Mouse (Mus musculus): ENCODE measurements around the gene Mrc1. TPM values are rescaled to one million over a fixed set of nuclear protein-coding genes. Genes with fewer than 3 reads are reported as not detected.
A peak's percentile ranks its signal among the peaks of the same experiment; 100 is the strongest.

The Mrc1 gene
- total and polyA plus RNA-seq, 2 experiments: 2.7 to 49.4 TPM

DNA sequence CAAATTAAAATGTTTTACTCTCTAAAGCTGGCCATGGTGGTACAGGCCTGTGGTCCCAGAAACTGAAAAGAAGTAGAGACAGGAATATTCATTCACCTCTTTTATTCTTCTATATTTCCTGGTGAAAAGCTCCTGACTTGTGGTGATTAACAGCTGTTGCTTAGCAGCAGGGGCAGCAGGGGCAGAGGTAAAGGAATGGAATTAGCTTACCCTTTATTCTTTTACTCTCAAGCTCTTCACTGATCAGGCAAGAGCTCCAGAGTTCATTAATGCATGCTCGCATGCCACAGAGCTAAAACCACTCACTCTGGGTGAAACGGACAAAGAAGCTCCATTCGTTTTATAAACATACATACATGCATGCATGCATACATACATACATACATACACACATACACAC, 14.4 kb upstream of the Mrc1 start:
- no peak overlapping the region for H3K27ac ChIP-seq (replicated peaks; ENCODE audit: insufficient read depth, low read depth, low read length)
- WGBS: 84% methylated on average over 3 of the region's 3 CpGs
- peaks cover 2% of the 10 kb centered on the region; the same call in 1 of the 2 replicates for H3K4me1 ChIP-seq (ENCODE audit: control insufficient read depth, insufficient read depth, low read length)
- no peak for DNase-seq (ENCODE audit: extremely low read depth, low read depth, low spot score)
- H3K9ac ChIP-seq (ENCODE audit: low read depth, low read length): no peak overlapping the region
- no peaks in the 10 kb centered on the region for H3K36me3 ChIP-seq (ENCODE audit: control insufficient read depth, insufficient read depth, low read length)
- H3K27me3 ChIP-seq (ENCODE audit: control insufficient read depth, insufficient read depth, low read length): no peaks in the 10 kb centered on the region
- H3K79me2 ChIP-seq (ENCODE audit: control insufficient read depth, insufficient read depth, low read length): no peaks in the 10 kb centered on the region
- H3K4me3 ChIP-seq (ENCODE audit: insufficient read depth, low read depth, low read length): no peak overlapping the region
- TF ChIP-seq POLR2A (IDR thresholded peaks at IDR 0.05; ENCODE audit: extremely low read depth, insufficient read depth, low read length) (no peak), CTCF (IDR thresholded peaks at IDR 0.05; ENCODE audit: low read depth, low read length) (no peak)

DNA sequence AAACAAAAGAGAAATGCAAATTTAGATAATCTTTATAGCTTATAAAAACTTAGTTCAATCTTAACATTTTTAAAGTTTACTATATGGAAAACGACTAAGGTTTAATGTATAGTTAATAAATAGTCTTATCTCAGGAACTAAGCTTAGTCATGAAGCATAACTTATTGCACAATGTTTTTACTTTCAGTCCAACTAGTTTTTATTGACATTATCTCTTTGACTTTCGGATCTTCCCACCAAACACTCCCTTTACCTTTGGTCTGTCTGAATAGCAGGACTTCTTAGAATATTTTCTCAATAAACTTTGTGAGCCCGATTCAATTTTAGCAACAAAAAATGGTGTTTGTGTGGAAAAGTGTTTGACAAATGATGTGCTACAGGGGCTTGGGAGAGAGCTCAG, 12.5 kb upstream of the Mrc1 start:
- Histone ChIP-seq H3K27me3 (ENCODE audit: control insufficient read depth, insufficient read depth, low read length) (no peaks in the 10 kb centered on the region), H3K27ac (replicated peaks; ENCODE audit: insufficient read depth, low read depth, low read length) (no peak overlapping the region), H3K36me3 (ENCODE audit: control insufficient read depth, insufficient read depth, low read length) (no peaks in the 10 kb centered on the region), H3K4me3 (ENCODE audit: insufficient read depth, low read depth, low read length) (no peak overlapping the region), H3K9ac (ENCODE audit: low read depth, low read length) (no peak overlapping the region), H3K79me2 (ENCODE audit: control insufficient read depth, insufficient read depth, low read length) (no peaks in the 10 kb centered on the region), H3K4me1 (ENCODE audit: control insufficient read depth, insufficient read depth, low read length) (peaks cover 2% of the 10 kb centered on the region; the same call in 1 of the 2 replicates)
- 24% methylated on average over 3 of the region's 3 CpGs for WGBS
- no peak for DNase-seq (ENCODE audit: extremely low read depth, low read depth, low spot score)
- no peak for TF ChIP-seq POLR2A (IDR thresholded peaks at IDR 0.05; ENCODE audit: extremely low read depth, insufficient read depth, low read length)
- no peak for TF ChIP-seq CTCF (IDR thresholded peaks at IDR 0.05; ENCODE audit: low read depth, low read length)

DNA sequence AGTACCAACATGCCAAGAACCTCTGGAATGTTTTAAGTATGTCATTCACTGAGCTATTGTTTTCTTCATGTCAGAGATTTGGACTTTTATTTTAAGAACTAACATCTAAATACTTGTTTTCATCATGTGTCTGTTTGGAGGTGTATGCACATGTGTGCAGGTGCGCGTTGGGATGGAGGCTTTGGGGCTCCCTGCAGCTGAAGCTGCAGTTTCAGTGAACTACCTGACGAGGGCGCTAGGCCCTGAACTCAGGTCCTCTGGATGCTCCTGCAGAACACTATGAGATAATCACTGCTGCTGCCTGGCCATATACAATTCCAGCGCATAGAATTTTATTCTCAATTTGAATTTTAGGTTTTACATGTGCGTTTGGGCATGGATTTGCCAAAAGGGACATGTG, 11.1 kb upstream of the Mrc1 start:
- Histone ChIP-seq H3K27me3 (ENCODE audit: control insufficient read depth, insufficient read depth, low read length) (no peaks in the 10 kb centered on the region), H3K9ac (ENCODE audit: low read depth, low read length) (no peak overlapping the region), H3K4me3 (ENCODE audit: insufficient read depth, low read depth, low read length) (no peak overlapping the region), H3K4me1 (ENCODE audit: control insufficient read depth, insufficient read depth, low read length) (peaks cover 2% of the 10 kb centered on the region; the same call in 1 of the 2 replicates), H3K36me3 (ENCODE audit: control insufficient read depth, insufficient read depth, low read length) (no peaks in the 10 kb centered on the region), H3K27ac (replicated peaks; ENCODE audit: insufficient read depth, low read depth, low read length) (no peak overlapping the region), H3K79me2 (ENCODE audit: control insufficient read depth, insufficient read depth, low read length) (no peaks in the 10 kb centered on the region)
- DNase-seq (ENCODE audit: extremely low read depth, low read depth, low spot score): no peak
- TF ChIP-seq CTCF (IDR thresholded peaks at IDR 0.05; ENCODE audit: low read depth, low read length): peak; percentile 27; the same call in 1 of the 2 replicates
- TF ChIP-seq POLR2A (IDR thresholded peaks at IDR 0.05; ENCODE audit: extremely low read depth, insufficient read depth, low read length): no peak
- WGBS: 80% methylated on average over 6 of the region's 6 CpGs

DNA sequence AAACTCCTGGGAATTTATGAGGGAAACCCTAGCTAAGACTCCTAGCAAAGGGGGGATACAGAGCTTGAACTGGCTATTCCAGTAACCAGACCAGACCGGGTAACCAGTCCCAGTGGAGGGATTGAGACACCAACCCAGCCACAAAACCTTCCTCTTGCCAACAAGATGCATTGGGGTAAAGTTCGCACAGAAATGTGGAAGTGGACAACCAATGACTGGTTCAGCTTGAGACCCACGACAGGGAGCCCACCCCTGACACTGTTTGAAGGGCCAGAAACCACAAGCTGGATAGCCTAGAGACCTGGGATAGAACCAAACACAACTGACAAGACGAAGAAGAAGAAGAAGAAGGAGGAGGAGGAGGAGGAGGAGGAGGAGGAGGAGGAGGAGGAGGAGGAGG, 4.8 kb upstream of the Mrc1 start:
- TF ChIP-seq POLR2A (IDR thresholded peaks at IDR 0.05; ENCODE audit: extremely low read depth, insufficient read depth, low read length) (no peak), CTCF (IDR thresholded peaks at IDR 0.05; ENCODE audit: low read depth, low read length) (no peak)

DNA sequence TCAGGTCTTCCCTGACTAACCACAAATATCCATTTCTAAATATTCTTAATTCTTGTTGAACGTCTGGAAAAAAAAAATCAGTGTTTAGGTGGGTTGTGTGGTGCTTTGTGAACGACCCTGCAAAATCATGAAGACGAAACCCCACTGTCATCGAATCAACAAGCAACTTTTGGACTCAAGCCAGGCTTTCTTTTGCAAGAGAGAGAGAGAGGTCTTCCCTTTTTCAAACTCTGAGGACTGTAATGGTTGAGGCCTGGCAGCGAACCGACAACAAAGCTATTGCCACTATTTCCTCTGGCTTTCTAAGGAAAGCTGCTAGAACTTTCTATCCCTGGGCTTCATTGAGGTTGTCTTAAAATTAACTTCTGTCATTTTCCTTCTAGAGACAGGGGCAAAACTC, 697 bp upstream of the Mrc1 start:
- 64% methylated on average over 6 of the region's 6 CpGs for WGBS
- no peaks in the 10 kb centered on the region for H3K27me3 ChIP-seq (ENCODE audit: control insufficient read depth, insufficient read depth, low read length)

More for the DNA sequence above, 4.8 kb upstream of the Mrc1 start:
- Histone ChIP-seq H3K36me3 (ENCODE audit: control insufficient read depth, insufficient read depth, low read length) (no peaks in the 10 kb centered on the region), H3K27me3 (ENCODE audit: control insufficient read depth, insufficient read depth, low read length) (no peaks in the 10 kb centered on the region), H3K27ac (replicated peaks; ENCODE audit: insufficient read depth, low read depth, low read length) (no peak overlapping the region), H3K4me3 (ENCODE audit: insufficient read depth, low read depth, low read length) (no peak overlapping the region), H3K79me2 (ENCODE audit: control insufficient read depth, insufficient read depth, low read length) (no peaks in the 10 kb centered on the region), H3K9ac (ENCODE audit: low read depth, low read length) (no peak overlapping the region), H3K4me1 (ENCODE audit: control insufficient read depth, insufficient read depth, low read length) (no peaks in the 10 kb centered on the region)
- DNase-seq (ENCODE audit: extremely low read depth, low read depth, low spot score): no peak
- WGBS: 82% methylated on average over 3 of the region's 4 CpGs

DNA sequence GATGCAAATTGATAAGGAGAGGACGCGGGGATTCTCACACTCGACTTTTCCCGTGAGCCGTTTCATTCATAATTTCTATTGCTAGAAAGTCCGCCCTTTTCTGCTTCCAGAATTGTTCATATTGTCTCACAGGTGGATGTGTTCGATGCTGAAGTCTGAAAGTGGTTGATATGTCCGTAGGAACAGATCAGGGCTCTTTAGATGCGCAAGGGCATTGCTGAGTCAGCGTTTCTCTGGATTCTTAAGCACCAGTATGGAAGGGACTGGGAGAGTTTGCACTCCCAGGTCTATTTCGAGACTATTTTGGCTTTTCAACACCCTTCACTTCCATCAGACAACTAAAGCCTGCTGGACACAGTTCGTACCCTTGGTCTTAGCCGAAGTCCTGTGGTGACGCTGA, 787 bp downstream of the Mrc1 start:
- Histone ChIP-seq H3K27me3 (ENCODE audit: control insufficient read depth, insufficient read depth, low read length) (no peaks in the 10 kb centered on the region), H3K4me1 (ENCODE audit: control insufficient read depth, insufficient read depth, low read length) (no peaks in the 10 kb centered on the region), H3K4me3 (ENCODE audit: insufficient read depth, low read depth, low read length) (peak overlapping the region; percentile 55), H3K27ac (replicated peaks; ENCODE audit: insufficient read depth, low read depth, low read length) (peak overlapping the region; percentile 92), H3K9ac (ENCODE audit: low read depth, low read length) (peak overlapping the region; percentile 74), H3K36me3 (ENCODE audit: control insufficient read depth, insufficient read depth, low read length) (no peaks in the 10 kb centered on the region), H3K79me2 (ENCODE audit: control insufficient read depth, insufficient read depth, low read length) (no peaks in the 10 kb centered on the region; the same call in 1 of the 2 replicates)
- TF ChIP-seq POLR2A (IDR thresholded peaks at IDR 0.05; ENCODE audit: extremely low read depth, insufficient read depth, low read length): no peak
- no peak for TF ChIP-seq CTCF (IDR thresholded peaks at IDR 0.05; ENCODE audit: low read depth, low read length)
- 72% methylated on average over 14 of the region's 14 CpGs for WGBS
- DNase-seq (ENCODE audit: extremely low read depth, low read depth, low spot score): no peak

More for the DNA sequence above, 697 bp upstream of the Mrc1 start:
- no peak for DNase-seq (ENCODE audit: extremely low read depth, low read depth, low spot score)
- Histone ChIP-seq H3K4me1 (ENCODE audit: control insufficient read depth, insufficient read depth, low read length) (no peaks in the 10 kb centered on the region), H3K27ac (replicated peaks; ENCODE audit: insufficient read depth, low read depth, low read length) (peak overlapping the region; percentile 84), H3K79me2 (ENCODE audit: control insufficient read depth, insufficient read depth, low read length) (no peaks in the 10 kb centered on the region; the same call in 1 of the 2 replicates), H3K4me3 (ENCODE audit: insufficient read depth, low read depth, low read length) (no peak overlapping the region), H3K9ac (ENCODE audit: low read depth, low read length) (no peak overlapping the region; the same call in 1 of the 2 replicates), H3K36me3 (ENCODE audit: control insufficient read depth, insufficient read depth, low read length) (no peaks in the 10 kb centered on the region)
- TF ChIP-seq POLR2A (IDR thresholded peaks at IDR 0.05; ENCODE audit: extremely low read depth, insufficient read depth, low read length) (no peak), CTCF (IDR thresholded peaks at IDR 0.05; ENCODE audit: low read depth, low read length) (no peak)
